Mouse (Mus musculus) olfactory bulb, adult 2 months (tissue): ENCODE measurements around the gene Nr2c1.

ENCODE experiments used
- CTCF ChIP-seq: fragments of 200-500 bp; IDR thresholded peaks from 2 replicates; pipeline ENCODE4 v1.5.1; 2012; ENCODE audit warnings: low read depth, mild to moderate bottlenecking, low read length, moderate library complexity; ENCODE audit not compliant: insufficient read depth
- POLR2A ChIP-seq: fragments of 200-500 bp; IDR thresholded peaks from 2 replicates; pipeline ENCODE4 v1.6.1; 2012; ENCODE audit warnings: mild to moderate bottlenecking, low read depth, low read length, moderate library complexity; ENCODE audit not compliant: insufficient read depth

- no peak for TF ChIP-seq CTCF
- TF ChIP-seq POLR2A = no peak
These were observed 8.8 kb upstream of the Nr2c1 start for GRCm38 (mm10) chr10:94138890-94139482.
